Mouse (Mus musculus) CH12.LX (cell line): ENCODE measurements around the gene Nkx3-2. TPM values are rescaled to one million over a fixed set of nuclear protein-coding genes. Genes with fewer than 3 reads are reported as not detected.

ENCODE experiments used
- DNase-seq: peaks from one replicate; pipeline ENCODE4 v3.0.0-alpha.2; 2013; ENCODE audit errors: extremely low read depth
- H3K27ac ChIP-seq: 2 replicates; pipeline ENCODE4 v1.5.1; 2012; ENCODE audit warnings: low read depth, mild to moderate bottlenecking, control low read depth, moderate library complexity; ENCODE audit not compliant: insufficient read depth
- H3K27me3 ChIP-seq: replicated peaks from 2 replicates; pipeline ENCODE3; 2012; ENCODE audit warnings: inconsistent platforms
- H3K36me3 ChIP-seq, 2 experiments: replicated peaks in 1 of 2; 2 replicates each; pipeline versions ENCODE3 to v1.6.1; 2012; ENCODE audit warnings: inconsistent platforms in 1 of 2, low read length in 1 of 2, mild to moderate bottlenecking in 1 of 2, mixed read lengths in 1 of 2, moderate library complexity in 1 of 2; ENCODE audit not compliant: control insufficient read depth in 1 of 2, insufficient read depth in 1 of 2
- H3K4me1 ChIP-seq, 2 experiments: 2 replicates each; pipeline ENCODE4 v1.6.1; 2012; ENCODE audit warnings: inconsistent platforms in 1 of 2, moderate library complexity in 1 of 2; ENCODE audit not compliant: insufficient read depth in 2 of 2, control insufficient read depth in 1 of 2
- H3K4me2 ChIP-seq: 2 replicates; pipeline ENCODE4 v1.6.1; 2012; ENCODE audit warnings: low read depth, mild to moderate bottlenecking, control low read depth; ENCODE audit not compliant: poor library complexity, insufficient read depth, severe bottlenecking
- H3K4me3 ChIP-seq, 3 experiments: fragments of 150-350 bp in 1 of 3; sonication (generic) in 1 of 3; replicated peaks in 1 of 3; 2 replicates each; pipeline versions ENCODE3 to v1.5.1; 2011 to 2012; ENCODE audit warnings: low read depth in 2 of 3, low read length in 2 of 3, mild to moderate bottlenecking in 2 of 3, moderate library complexity in 2 of 3, control low read depth in 1 of 3, improper control_type of control experiment in 1 of 3, inconsistent platforms in 1 of 3, mixed read lengths in 1 of 3; ENCODE audit not compliant: poor library complexity in 1 of 3
- H3K79me2 ChIP-seq: replicated peaks from 2 replicates; pipeline ENCODE4 v1.6.1; 2012; ENCODE audit warnings: mild to moderate bottlenecking, moderate library complexity; ENCODE audit not compliant: control insufficient read depth, poor library complexity, insufficient read depth, severe bottlenecking; ENCODE audit errors: extremely low read depth
- H3K9ac ChIP-seq: 2 replicates; pipeline ENCODE4 v1.6.1; 2012; ENCODE audit warnings: low read depth, mild to moderate bottlenecking, control low read depth, moderate library complexity; ENCODE audit not compliant: insufficient read depth
- H3K9me3 ChIP-seq: replicated peaks from 2 replicates; pipeline ENCODE3; 2012; ENCODE audit warnings: low read length, inconsistent platforms, mixed read lengths
- BHLHE40 ChIP-seq: IDR thresholded peaks from 2 replicates; pipeline ENCODE4 v1.6.1; 2011; ENCODE audit warnings: mild to moderate bottlenecking, low read depth, low read length, improper control_type of control experiment
- CHD1 ChIP-seq: IDR thresholded peaks from 2 replicates; pipeline ENCODE4 v1.6.1; 2012; ENCODE audit warnings: low read depth, low read length, improper control_type of control experiment, inconsistent platforms
- E2F4 ChIP-seq: IDR thresholded peaks from 2 replicates; pipeline ENCODE4 v1.6.1; 2011; ENCODE audit warnings: low read depth, low read length, improper control_type of control experiment; ENCODE audit not compliant: insufficient replicate concordance
- ELF1 ChIP-seq: IDR thresholded peaks from 2 replicates; pipeline ENCODE4 v1.6.1; 2014; ENCODE audit warnings: low read depth, mild to moderate bottlenecking, inconsistent platforms, low read length, improper control_type of control experiment
- EP300 ChIP-seq: IDR thresholded peaks from 2 replicates; pipeline ENCODE4 v1.6.1; 2011; ENCODE audit warnings: low read length, improper control_type of control experiment
- ETS1 ChIP-seq: conservative IDR thresholded peaks from 2 replicates; pipeline ENCODE4 v1.6.1; 2012; ENCODE audit warnings: low read depth, mild to moderate bottlenecking, inconsistent platforms, low read length, improper control_type of control experiment, moderate library complexity
- GABPA ChIP-seq: IDR thresholded peaks from 2 replicates; pipeline ENCODE4 v1.6.1; 2012; ENCODE audit warnings: low read depth, low read length, improper control_type of control experiment, inconsistent platforms; ENCODE audit not compliant: insufficient replicate concordance
- IRF4 ChIP-seq: IDR thresholded peaks from 2 replicates; pipeline ENCODE4 v1.6.1; 2014; ENCODE audit warnings: low read depth, mild to moderate bottlenecking, inconsistent platforms, low read length, improper control_type of control experiment
- JUN ChIP-seq: IDR thresholded peaks from 2 replicates; pipeline ENCODE4 v1.6.1; 2011; ENCODE audit warnings: low read depth, mild to moderate bottlenecking, low read length, improper control_type of control experiment, moderate library complexity; ENCODE audit not compliant: insufficient read depth
- JUND ChIP-seq: conservative IDR thresholded peaks from 2 replicates; pipeline ENCODE4 v1.6.1; 2011; ENCODE audit warnings: low read depth, low read length, improper control_type of control experiment
- MAFK ChIP-seq: IDR thresholded peaks from 2 replicates; pipeline ENCODE4 v1.6.1; 2011; ENCODE audit warnings: low read length, improper control_type of control experiment; ENCODE audit not compliant: insufficient replicate concordance
- MAX ChIP-seq: IDR thresholded peaks from 2 replicates; pipeline ENCODE4 v1.6.1; 2011; ENCODE audit warnings: low read length, improper control_type of control experiment
- MEF2A ChIP-seq: IDR thresholded peaks from 2 replicates; pipeline ENCODE4 v1.6.1; 2014; ENCODE audit warnings: low read depth, mild to moderate bottlenecking, inconsistent platforms, low read length, improper control_type of control experiment, borderline replicate concordance
- NRF1 ChIP-seq: IDR thresholded peaks from 2 replicates; pipeline ENCODE4 v1.6.1; 2014; ENCODE audit warnings: low read depth, mild to moderate bottlenecking, inconsistent platforms, low read length, improper control_type of control experiment, moderate library complexity
- PAX5 ChIP-seq: IDR thresholded peaks from 2 replicates; pipeline ENCODE4 v1.6.1; 2012; ENCODE audit warnings: low read length, inconsistent platforms, mixed read lengths
- POLR2A ChIP-seq: IDR thresholded peaks from 2 replicates; pipeline ENCODE4 v1.6.1; 2011; ENCODE audit warnings: low read depth, mild to moderate bottlenecking, improper control_type of control experiment, low read length
- POLR2AphosphoS2 ChIP-seq: IDR thresholded peaks from 2 replicates; pipeline ENCODE4 v1.6.1; 2011; ENCODE audit warnings: low read depth, low read length, improper control_type of control experiment
- TCF12 ChIP-seq: IDR thresholded peaks from 2 replicates; pipeline ENCODE4 v1.6.1; 2014; ENCODE audit warnings: low read depth, mild to moderate bottlenecking, inconsistent platforms, low read length, improper control_type of control experiment
- UBTF ChIP-seq: IDR thresholded peaks from 2 replicates; pipeline ENCODE4 v1.6.1; 2012; ENCODE audit warnings: low read depth, mild to moderate bottlenecking, inconsistent platforms, low read length, improper control_type of control experiment, moderate library complexity
- USF1 ChIP-seq: IDR thresholded peaks from 2 replicates; pipeline ENCODE4 v1.6.1; 2014; ENCODE audit warnings: low read depth, mild to moderate bottlenecking, inconsistent platforms, low read length, improper control_type of control experiment
- ZC3H11A ChIP-seq: IDR thresholded peaks from 2 replicates; pipeline ENCODE4 v1.6.1; 2012; ENCODE audit warnings: low read depth, mild to moderate bottlenecking, inconsistent platforms, low read length, improper control_type of control experiment
- ZKSCAN1 ChIP-seq: IDR thresholded peaks from 2 replicates; pipeline ENCODE4 v1.6.1; 2012; ENCODE audit warnings: low read depth, inconsistent platforms, low read length, improper control_type of control experiment, borderline replicate concordance
- ZMIZ1 ChIP-seq: IDR thresholded peaks from 2 replicates; pipeline ENCODE4 v1.6.1; 2012; ENCODE audit warnings: low read depth, mild to moderate bottlenecking, inconsistent platforms, low read length, improper control_type of control experiment
- ZNF384 ChIP-seq: IDR thresholded peaks from 2 replicates; pipeline ENCODE4 v1.6.1; 2012; ENCODE audit warnings: low read depth, low read length, improper control_type of control experiment, inconsistent platforms
- dilution Hi-C: fragments of 300-500 bp; cut with MboI; formaldehyde crosslinking; loops from 2 replicates; pipeline ENCODE4 v1.14.3; 2020; ENCODE audit warnings: low sequenced_read_pairs; ENCODE audit not compliant: extremely low pct_unique_long_range_greater_than_20kb, extremely low pct_ligation_motif_present
- in situ Hi-C: fragments of 300-500 bp; cut with MboI; formaldehyde crosslinking; loops from 3 replicates; pipeline ENCODE4 v1.14.3; 2019; ENCODE audit warnings: low sequenced_read_pairs, low pct_ligation_motif_present, low pct_unique_long_range_greater_than_20kb, mixed read lengths
- polyA plus RNA-seq: library from polyadenylated mRNA; unstranded; fragments of >175 nt; gene quantifications from 2 replicates; pipeline ENCODE4 v1.2.1, GENCODE M21; 2012; ENCODE audit warnings: low read depth; ENCODE audit not compliant: insufficient read length
- total RNA-seq, 2 experiments: library from RNA; depleted of rRNA; stranded (reverse); fragments of 300-350 nt in 1 of 2; fragments of >200 nt in 1 of 2; gene quantifications; 2 replicates each; pipeline ENCODE4 v1.2.3; 2012 to 2014

Nkx3-2 gene
- total and polyA plus RNA-seq, 3 experiments, result not detected

- TF ChIP-seq GABPA (no peak), ZMIZ1 (no peak), NRF1 (no peak), E2F4 (no peak), MEF2A (no peak), EP300 (no peak), USF1 (no peak), MAX (no peak), POLR2A (no peak), BHLHE40 (no peak), PAX5 (no peak), ZC3H11A (no peak), ZNF384 (no peak), MAFK (no peak), ETS1 (no peak), POLR2AphosphoS2 (no peak), JUND (no peak), IRF4 (no peak), UBTF (no peak), ZKSCAN1 (no peak)
- DNase-seq, result no peak
- Histone ChIP-seq H3K9me3 (peaks cover 36% of the 10 kb centered on the region), H3K9ac (no peak overlapping the region), H3K4me2 (no peak overlapping the region), H3K4me1 (no peaks in the 10 kb centered on the region), H3K27ac (no peak overlapping the region), H3K4me3 (no peak overlapping the region), H3K79me2 (no peaks in the 10 kb centered on the region), H3K36me3 (no peaks in the 10 kb centered on the region), H3K27me3 (no peaks in the 10 kb centered on the region)
- in situ Hi-C loops (loop anchor here (25.0 kb wide), 1 partner anchor 624 kb away; no protein-coding TSS in a partner anchor), dilution Hi-C loops (no loop called here)
Measured at GRCm38 (mm10) chr5:41761509-41762140, 2.7 kb downstream of the Nkx3-2 start.

- H3K4me1 ChIP-seq, result no peaks in the 10 kb centered on the region
- H3K27ac ChIP-seq, result no peak overlapping the region
- H3K36me3 ChIP-seq, result no peaks in the 10 kb centered on the region
- TF ChIP-seq ELF1 (no peak), POLR2AphosphoS2 (no peak), JUN (no peak), TCF12 (no peak), CHD1 (no peak), UBTF (no peak)
- DNase-seq, result no peak
- peaks cover 34% of the 10 kb centered on the region for H3K9me3 ChIP-seq
- H3K4me2 ChIP-seq, result no peak overlapping the region
- no peak overlapping the region for H3K4me3 ChIP-seq
- in situ Hi-C loops (loop anchor here (25.0 kb wide), 1 partner anchor 624 kb away; no protein-coding TSS in a partner anchor), dilution Hi-C loops (no loop called here)
- no peaks in the 10 kb centered on the region for H3K27me3 ChIP-seq
- H3K79me2 ChIP-seq, result no peaks in the 10 kb centered on the region
- H3K9ac ChIP-seq, result no peak overlapping the region
Measured at GRCm38 (mm10) chr5:41760831-41761508, 3.3 kb downstream of the Nkx3-2 start.
